Mouse (Mus musculus) stomach, embryonic 16.5 days (tissue): ENCODE results near the gene Abca8a. TPM values are rescaled to one million over a fixed set of nuclear protein-coding genes. Genes with fewer than 3 reads are reported as not detected.

Source experiments
- ATAC-seq: fragments of 200-750 bp; cut with Nextera tagmentation; 2 replicates; pipeline ENCODE4 v1.8.0; 2017; ENCODE audit warnings: moderate number of reproducible peaks, moderate TSS enrichment; ENCODE audit not compliant: insufficient read depth, low FRiP score
- H3K27ac ChIP-seq: fragments of 300-500 bp; sonication (generic); 2 replicates; pipeline ENCODE4 v1.5.1; 2014; ENCODE audit warnings: low read length
- H3K27me3 ChIP-seq: fragments of 300-500 bp; sonication (generic); 2 replicates; pipeline ENCODE4 v1.6.1; 2014; ENCODE audit warnings: low read length, control low read depth, mixed read lengths; ENCODE audit not compliant: control insufficient read depth, insufficient read depth
- H3K36me3 ChIP-seq: fragments of 300-500 bp; sonication (generic); 2 replicates; pipeline ENCODE4 v1.6.1; 2014; ENCODE audit warnings: low read length; ENCODE audit not compliant: control insufficient read depth, insufficient read depth
- H3K4me1 ChIP-seq: fragments of 300-500 bp; sonication (generic); 2 replicates; pipeline ENCODE4 v1.6.1; 2014; ENCODE audit warnings: low read length, control low read depth, mixed read lengths; ENCODE audit not compliant: control insufficient read depth, insufficient read depth
- H3K4me2 ChIP-seq: fragments of 300-500 bp; sonication (generic); 2 replicates; pipeline ENCODE4 v1.6.1; 2014; ENCODE audit warnings: low read depth, low read length, mixed read lengths
- H3K4me3 ChIP-seq: fragments of 300-500 bp; sonication (generic); replicated peaks from 2 replicates; pipeline ENCODE4 v1.5.1; 2014; ENCODE audit warnings: mild to moderate bottlenecking, low read length
- H3K9ac ChIP-seq: fragments of 300-500 bp; sonication (generic); 2 replicates; pipeline ENCODE4 v1.6.1; 2014; ENCODE audit warnings: low read length
- H3K9me3 ChIP-seq: fragments of 300-500 bp; sonication (generic); replicated peaks from 2 replicates; pipeline ENCODE4 v1.6.1; 2016; ENCODE audit warnings: low read length, control low read depth; ENCODE audit not compliant: control insufficient read depth
- WGBS: fragments of 180-500 bp; shearing (Covaris S2); extraction: QIAGEN DNeasy Blood & Tissue Kit; methylation state at CpG from one replicate; pipeline ENCODE4 v1.1.7; 2014; 5-methylcytosine and 5-hydroxymethylcytosine counted together
- polyA plus RNA-seq: library from polyadenylated mRNA; unstranded; fragments of >200 nt; fragmentation: Nextera tagmentation; extraction: Ambion mirVana; gene quantifications from 2 replicates; pipeline ENCODE4 v1.2.1, GENCODE M21; 2015

Gene Abca8a
- 3.3 and 4.3 TPM in 2 replicates for polyA plus RNA-seq

DNA sequence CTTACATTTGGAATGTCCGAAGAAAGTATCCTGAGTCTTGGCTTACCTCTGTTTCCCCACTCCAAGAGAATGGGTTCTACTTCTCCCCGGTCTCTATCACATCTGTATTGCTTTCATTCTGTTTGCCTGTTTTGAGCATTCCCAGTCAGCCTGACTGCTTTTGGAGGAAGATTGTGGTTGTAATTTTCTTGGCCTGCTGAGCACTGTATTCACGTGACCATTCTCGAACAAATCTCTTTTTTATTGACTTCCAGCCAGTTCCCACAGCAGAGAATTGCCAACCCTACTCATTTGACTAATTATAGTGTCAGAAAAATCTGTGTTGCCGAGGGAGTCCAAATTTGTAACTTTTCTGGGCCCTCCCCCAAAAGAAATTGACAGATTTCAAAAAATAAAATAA is at the start of gene Abca8a:
Gene Abca8a (minus strand): TSS at position 121 of the 400 bp plus-strand sequence.
- H3K4me3 ChIP-seq, result no peak within 1 kb of the TSS
- H3K36me3 ChIP-seq, result no peaks in the 10 kb centered on the region
- no peaks in the 10 kb centered on the region for H3K9me3 ChIP-seq
- no peaks in the 10 kb centered on the region for H3K27me3 ChIP-seq
- peaks cover 3% of the 10 kb centered on the region; the same call in 1 of the 2 replicates for H3K4me1 ChIP-seq
- no peak for ATAC-seq
- 58% methylated on average over 5 of the region's 5 CpGs for WGBS
- H3K27ac ChIP-seq, result no peak within 1 kb of the TSS
- H3K9ac ChIP-seq, result no peak within 1 kb of the TSS
- H3K4me2 ChIP-seq, result no peak within 1 kb of the TSS

DNA sequence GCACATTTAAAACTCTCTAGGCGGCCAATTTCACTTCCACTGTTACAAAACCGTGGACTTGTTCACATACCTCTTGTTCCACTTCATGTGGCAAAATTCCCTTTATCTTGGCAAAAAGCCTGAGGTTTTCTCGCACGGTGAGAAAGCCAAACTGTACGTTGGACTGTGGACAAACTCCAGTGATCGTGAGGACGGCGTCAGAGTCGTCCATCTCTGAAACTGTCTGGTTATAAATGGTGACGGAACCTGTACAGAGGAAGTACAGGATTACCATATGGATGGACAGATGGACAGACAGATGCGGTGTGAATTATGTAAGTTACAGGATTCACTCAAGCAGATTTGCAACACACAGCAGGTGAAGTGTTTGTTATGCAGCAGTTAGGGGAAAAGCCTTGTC is 49.6 kb upstream of the Abca8a start:
- H3K9ac ChIP-seq, result no peak overlapping the region
- WGBS, result 80% methylated on average over 11 of the region's 11 CpGs
- no peak for ATAC-seq

DNA sequence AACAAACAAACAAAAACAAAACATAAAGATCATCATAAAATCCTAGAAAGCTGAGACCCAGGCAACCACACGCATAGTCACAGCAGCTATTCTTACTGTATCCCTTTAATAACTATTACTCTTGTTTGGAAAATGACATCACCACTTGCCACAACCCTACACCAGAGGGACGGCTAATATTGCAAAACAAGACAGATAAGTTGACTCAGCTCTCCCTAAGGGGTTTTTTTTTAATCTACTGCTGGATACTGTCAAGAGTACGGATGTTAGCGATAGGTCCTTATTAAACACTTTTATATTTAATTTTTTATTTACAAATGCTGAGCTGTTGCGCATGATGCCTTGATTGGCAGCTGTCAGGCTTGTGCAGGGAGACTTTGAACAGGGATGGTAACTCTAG is 35.0 kb upstream of the Abca8a start:
- no peak overlapping the region for H3K4me2 ChIP-seq
- H3K9me3 ChIP-seq, result no peaks in the 10 kb centered on the region
- H3K36me3 ChIP-seq, result no peaks in the 10 kb centered on the region
- H3K4me1 ChIP-seq, result no peaks in the 10 kb centered on the region
- H3K27ac ChIP-seq, result no peak overlapping the region
- no peak overlapping the region for H3K9ac ChIP-seq
- 74% methylated on average over 5 of the region's 5 CpGs for WGBS
- no peak for ATAC-seq
- no peak overlapping the region for H3K4me3 ChIP-seq
- no peaks in the 10 kb centered on the region for H3K27me3 ChIP-seq

More for the DNA sequence above, 49.6 kb upstream of the Abca8a start:
- H3K4me2 ChIP-seq, result no peak overlapping the region
- no peaks in the 10 kb centered on the region for H3K9me3 ChIP-seq
- H3K27me3 ChIP-seq, result no peaks in the 10 kb centered on the region
- no peaks in the 10 kb centered on the region for H3K36me3 ChIP-seq
- H3K4me3 ChIP-seq, result no peak overlapping the region
- H3K27ac ChIP-seq, result no peak overlapping the region
- H3K4me1 ChIP-seq, result no peaks in the 10 kb centered on the region

DNA sequence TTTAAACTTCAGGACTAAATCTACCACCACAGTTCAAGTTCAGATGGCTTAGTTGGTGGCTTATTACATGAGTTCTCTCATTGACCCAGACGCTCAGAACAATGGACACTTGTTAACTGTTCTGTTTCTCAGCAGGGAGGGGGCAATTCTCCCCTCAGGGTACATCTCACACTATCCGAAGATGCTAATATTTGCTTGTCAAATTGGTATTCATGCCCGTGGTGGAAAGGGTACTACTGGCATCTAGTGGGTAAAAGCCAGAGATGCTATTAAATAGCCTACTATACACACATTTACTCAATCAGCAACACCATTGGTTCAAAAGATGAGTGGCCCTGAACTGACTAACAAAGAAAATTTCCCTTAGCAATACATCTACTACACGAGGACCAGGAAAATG is 15.4 kb upstream of the Abca8a start:
- no peak for ATAC-seq
- no peaks in the 10 kb centered on the region for H3K36me3 ChIP-seq

DNA sequence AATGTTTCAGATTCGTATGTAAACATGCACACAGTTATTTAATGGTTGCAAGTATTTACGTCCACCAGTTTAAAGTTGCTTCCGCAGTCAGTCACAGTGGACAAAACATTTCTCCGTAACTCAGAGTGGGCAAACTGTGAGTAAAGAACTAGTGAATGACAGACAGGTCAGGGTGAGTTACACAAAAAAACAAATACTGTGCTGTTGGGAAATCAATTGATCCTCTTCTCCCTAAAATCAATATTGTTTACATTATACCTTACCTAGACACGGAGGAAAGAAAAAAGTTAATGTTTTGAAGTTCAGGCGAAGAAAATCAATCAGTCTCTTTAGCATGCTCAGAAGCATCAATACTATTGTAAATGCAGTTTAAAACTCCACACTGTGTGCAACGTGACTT is 5.7 kb upstream of the Abca8a start:
- ATAC-seq, result no peak
- no peak overlapping the region for H3K9ac ChIP-seq
- no peaks in the 10 kb centered on the region for H3K36me3 ChIP-seq
- no peaks in the 10 kb centered on the region for H3K9me3 ChIP-seq
- no peak overlapping the region for H3K4me3 ChIP-seq
- no peak overlapping the region for H3K4me2 ChIP-seq
- no peaks in the 10 kb centered on the region for H3K4me1 ChIP-seq
- no peaks in the 10 kb centered on the region for H3K27me3 ChIP-seq
- WGBS, result 59% methylated on average over 7 of the region's 7 CpGs
- H3K27ac ChIP-seq, result no peak overlapping the region

More for the DNA sequence above, 15.4 kb upstream of the Abca8a start:
- H3K9ac ChIP-seq, result no peak overlapping the region
- H3K9me3 ChIP-seq, result no peaks in the 10 kb centered on the region
- H3K4me3 ChIP-seq, result no peak overlapping the region
- H3K27ac ChIP-seq, result no peak overlapping the region
- H3K4me1 ChIP-seq, result no peaks in the 10 kb centered on the region
- H3K4me2 ChIP-seq, result no peak overlapping the region
- WGBS, result 54% methylated on average over 4 of the region's 4 CpGs
- H3K27me3 ChIP-seq, result no peaks in the 10 kb centered on the region

DNA sequence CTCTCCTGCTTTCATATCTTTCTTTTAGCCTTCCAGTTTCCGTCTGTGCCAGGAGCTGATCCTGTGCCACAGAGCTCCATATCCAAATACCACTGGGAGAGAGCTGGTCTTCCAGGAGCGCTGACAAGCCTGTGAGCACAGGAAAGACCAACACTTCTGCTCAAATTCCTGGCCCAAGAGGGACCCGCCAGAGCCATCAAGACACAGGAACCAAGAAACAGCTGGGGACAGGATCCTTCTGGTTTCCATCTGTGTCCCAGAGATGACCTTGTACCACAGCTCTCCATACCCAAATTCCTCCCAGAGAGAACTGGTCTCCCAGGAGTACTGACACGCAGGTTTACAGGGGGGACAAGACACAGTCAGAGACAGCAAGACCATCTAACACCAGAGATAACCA is 3.1 kb upstream of the Abca8a start:
- Histone ChIP-seq H3K4me3 (no peak overlapping the region), H3K27me3 (no peaks in the 10 kb centered on the region), H3K36me3 (no peaks in the 10 kb centered on the region), H3K9me3 (no peaks in the 10 kb centered on the region), H3K27ac (no peak overlapping the region), H3K9ac (no peak overlapping the region), H3K4me1 (peaks cover 3% of the 10 kb centered on the region; the same call in 1 of the 2 replicates), H3K4me2 (no peak overlapping the region)
- ATAC-seq, result no peak
- WGBS, result 73% methylated on average over 4 of the region's 4 CpGs

DNA sequence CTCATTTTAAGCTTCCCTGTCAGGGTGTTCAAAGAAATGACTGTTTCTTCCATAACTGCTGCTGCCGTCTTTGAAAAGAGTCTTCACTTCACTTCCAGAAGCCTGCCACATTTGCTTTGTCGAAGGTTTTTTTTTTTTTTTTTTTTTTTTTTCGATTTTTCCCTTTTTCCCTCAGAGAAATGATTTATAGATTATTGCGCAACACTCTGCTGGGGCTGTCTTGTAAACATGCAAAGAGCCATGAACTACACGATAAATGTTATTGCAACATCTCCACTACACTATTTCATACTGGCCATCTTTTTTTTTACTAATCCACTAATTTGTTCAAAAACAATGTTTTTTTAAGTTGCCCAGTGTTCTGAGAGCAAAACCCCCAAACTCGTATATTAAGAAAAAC is 1.7 kb upstream of the Abca8a start:
- Histone ChIP-seq H3K27ac (no peak overlapping the region), H3K9ac (no peak overlapping the region), H3K4me2 (no peak overlapping the region), H3K36me3 (no peaks in the 10 kb centered on the region), H3K4me1 (peaks cover 3% of the 10 kb centered on the region; the same call in 1 of the 2 replicates), H3K27me3 (no peaks in the 10 kb centered on the region), H3K4me3 (no peak overlapping the region), H3K9me3 (no peaks in the 10 kb centered on the region)
- no peak for ATAC-seq
- WGBS, result 49% methylated on average over 6 of the region's 6 CpGs

DNA sequence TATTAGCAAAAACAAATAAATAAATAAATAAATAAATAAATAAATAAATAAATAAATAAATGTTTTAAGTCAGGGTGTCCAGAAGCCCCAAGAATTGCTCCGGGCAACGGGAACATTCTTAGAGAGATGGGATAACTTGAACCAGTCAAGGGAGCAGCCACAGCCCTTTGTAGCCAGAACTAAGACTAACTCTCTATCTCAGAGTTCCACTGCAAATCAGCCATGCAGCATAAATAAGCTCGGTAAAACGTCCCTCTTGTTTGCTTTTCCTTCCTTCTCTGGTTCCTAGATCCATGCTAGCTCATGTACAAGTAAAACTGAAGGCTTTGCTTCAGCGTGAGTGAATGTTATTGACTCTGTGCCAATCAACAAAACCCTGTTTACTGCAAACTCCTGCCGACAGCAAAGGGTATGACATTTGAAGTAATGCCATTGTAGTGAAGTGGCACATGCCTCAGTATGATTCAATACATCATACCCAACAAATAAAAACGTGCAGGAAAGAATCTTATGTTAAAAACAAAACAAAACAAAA is 865 bp downstream of the Abca8a start:
- Histone ChIP-seq H3K27ac (no peak overlapping the region), H3K9ac (no peak overlapping the region), H3K4me1 (peaks cover 3% of the 10 kb centered on the region; the same call in 1 of the 2 replicates), H3K36me3 (no peaks in the 10 kb centered on the region), H3K4me3 (no peak overlapping the region), H3K27me3 (no peaks in the 10 kb centered on the region), H3K9me3 (no peaks in the 10 kb centered on the region), H3K4me2 (no peak overlapping the region)
- WGBS, result 59% methylated on average over 7 of the region's 7 CpGs
- ATAC-seq, result no peak

DNA sequence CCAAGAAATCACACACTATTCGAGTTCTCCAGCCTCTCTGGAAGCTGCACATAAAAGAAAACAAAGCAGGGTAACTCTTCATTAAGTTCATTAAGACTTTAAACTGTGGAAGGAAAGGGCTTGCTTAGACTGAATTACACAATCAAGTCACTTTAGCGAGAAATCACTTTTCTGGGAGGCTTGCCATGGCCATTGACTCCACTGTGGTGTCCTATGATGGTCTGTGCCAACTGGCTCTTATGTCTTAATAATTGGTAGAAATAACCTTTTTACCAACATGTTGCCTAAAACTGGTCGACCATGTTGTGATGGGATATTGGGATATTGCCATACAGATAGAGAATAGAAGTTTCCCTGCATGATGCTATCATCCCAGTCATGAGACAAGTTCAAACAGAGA is 1.5 kb downstream of the Abca8a start:
- 72% methylated on average over 3 of the region's 3 CpGs for WGBS
- no peak for ATAC-seq

More for the DNA sequence above, 1.5 kb downstream of the Abca8a start:
- Histone ChIP-seq H3K27me3 (no peaks in the 10 kb centered on the region), H3K4me3 (no peak overlapping the region), H3K9me3 (no peaks in the 10 kb centered on the region), H3K9ac (no peak overlapping the region), H3K4me2 (no peak overlapping the region), H3K36me3 (no peaks in the 10 kb centered on the region), H3K27ac (no peak overlapping the region), H3K4me1 (peaks cover 3% of the 10 kb centered on the region; the same call in 1 of the 2 replicates)
